Mouse (Mus musculus): Measurements from ENCODE around the gene Unc13c. TPM values are rescaled to one million over a fixed set of nuclear protein-coding genes. Genes with fewer than 3 reads are reported as not detected.

Gene Unc13c
- polyA plus RNA-seq, 1 experiment, result not detected

GRCm38 (mm10) chr9:73671656-73672212 is 297.0 kb downstream of the Unc13c start:
- H3K27me3 ChIP-seq (ENCODE audit: control insufficient read depth, insufficient read depth, low read length), result no peaks in the 10 kb centered on the region
- WGBS, result 95% methylated on average over 6 of the region's 6 CpGs
- DNase-seq, result no peak
- no peaks in the 10 kb centered on the region for H3K36me3 ChIP-seq (ENCODE audit: control insufficient read depth, insufficient read depth, low read length)
- H3K4me1 ChIP-seq (replicated peaks; ENCODE audit: control insufficient read depth, insufficient read depth, low read length), result no peaks in the 10 kb centered on the region
- no peak overlapping the region for H3K4me3 ChIP-seq (ENCODE audit: control insufficient read depth, insufficient read depth, low read length)
- TF ChIP-seq CTCF (IDR thresholded peaks at IDR 0.05; ENCODE audit: borderline replicate concordance, control insufficient read depth, extremely low read depth, insufficient read depth, low read length, poor library complexity), result no peak
- TF ChIP-seq POLR2A (IDR thresholded peaks at IDR 0.05; ENCODE audit: control insufficient read depth, extremely low read depth, insufficient read depth, low read length, poor library complexity), result no peak
- no peak overlapping the region for H3K27ac ChIP-seq (ENCODE audit: control insufficient read depth, insufficient read depth, low read length)

GRCm38 (mm10) chr9:73670040-73670439 is 298.7 kb downstream of the Unc13c start:
- H3K4me3 ChIP-seq (ENCODE audit: control insufficient read depth, insufficient read depth, low read length), result no peak overlapping the region
- TF ChIP-seq POLR2A (IDR thresholded peaks at IDR 0.05; ENCODE audit: control insufficient read depth, extremely low read depth, insufficient read depth, low read length, poor library complexity) (no peak), CTCF (IDR thresholded peaks at IDR 0.05; ENCODE audit: borderline replicate concordance, control insufficient read depth, extremely low read depth, insufficient read depth, low read length, poor library complexity) (no peak)
- 93% methylated on average over 2 of the region's 2 CpGs for WGBS
- DNase-seq, result no peak
- no peaks in the 10 kb centered on the region for H3K27me3 ChIP-seq (ENCODE audit: control insufficient read depth, insufficient read depth, low read length)
- no peak overlapping the region for H3K27ac ChIP-seq (ENCODE audit: control insufficient read depth, insufficient read depth, low read length)
- H3K36me3 ChIP-seq (ENCODE audit: control insufficient read depth, insufficient read depth, low read length), result no peaks in the 10 kb centered on the region
- H3K4me1 ChIP-seq (replicated peaks; ENCODE audit: control insufficient read depth, insufficient read depth, low read length), result no peaks in the 10 kb centered on the region

DNA sequence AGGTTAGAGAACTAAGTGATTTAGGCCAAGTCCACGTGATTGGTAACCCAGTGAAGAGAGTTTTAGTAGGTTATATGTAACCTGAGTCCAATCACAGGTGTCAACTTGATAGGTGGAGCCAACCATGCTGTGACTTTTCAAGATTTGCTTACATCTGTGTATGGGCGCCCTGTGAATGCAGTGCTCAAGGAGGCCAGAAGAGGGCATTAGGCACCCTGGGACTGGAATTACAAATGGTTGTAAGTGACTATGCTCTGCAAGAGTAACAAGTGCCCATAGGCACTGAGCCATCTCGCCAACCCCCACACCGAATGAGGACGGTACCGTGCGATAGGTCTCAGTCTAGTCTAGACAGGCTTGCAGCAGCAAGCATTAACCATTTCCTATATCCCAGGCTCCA is 305.9 kb downstream of the Unc13c start:
- 90% methylated on average over 7 of the region's 7 CpGs for WGBS
- Histone ChIP-seq H3K27ac (ENCODE audit: control insufficient read depth, insufficient read depth, low read length) (no peak overlapping the region), H3K27me3 (ENCODE audit: control insufficient read depth, insufficient read depth, low read length) (no peaks in the 10 kb centered on the region), H3K4me3 (ENCODE audit: control insufficient read depth, insufficient read depth, low read length) (no peak overlapping the region), H3K36me3 (ENCODE audit: control insufficient read depth, insufficient read depth, low read length) (no peaks in the 10 kb centered on the region), H3K4me1 (replicated peaks; ENCODE audit: control insufficient read depth, insufficient read depth, low read length) (no peaks in the 10 kb centered on the region)
- no peak for DNase-seq
- TF ChIP-seq POLR2A (IDR thresholded peaks at IDR 0.05; ENCODE audit: control insufficient read depth, extremely low read depth, insufficient read depth, low read length, poor library complexity) (no peak), CTCF (IDR thresholded peaks at IDR 0.05; ENCODE audit: borderline replicate concordance, control insufficient read depth, extremely low read depth, insufficient read depth, low read length, poor library complexity) (no peak)

- DNase-seq, result no peak
- Histone ChIP-seq H3K36me3 (ENCODE audit: control insufficient read depth, insufficient read depth, low read length) (no peaks in the 10 kb centered on the region), H3K4me3 (ENCODE audit: control insufficient read depth, insufficient read depth, low read length) (no peak overlapping the region), H3K4me1 (replicated peaks; ENCODE audit: control insufficient read depth, insufficient read depth, low read length) (no peaks in the 10 kb centered on the region), H3K27me3 (ENCODE audit: control insufficient read depth, insufficient read depth, low read length) (no peaks in the 10 kb centered on the region), H3K27ac (ENCODE audit: control insufficient read depth, insufficient read depth, low read length) (no peak overlapping the region)
- 100% methylated on average over 1 of the region's 1 CpGs for WGBS
- TF ChIP-seq POLR2A (IDR thresholded peaks at IDR 0.05; ENCODE audit: control insufficient read depth, extremely low read depth, insufficient read depth, low read length, poor library complexity), result no peak
- no peak for TF ChIP-seq CTCF (IDR thresholded peaks at IDR 0.05; ENCODE audit: borderline replicate concordance, control insufficient read depth, extremely low read depth, insufficient read depth, low read length, poor library complexity)
These were observed 319.7 kb downstream of the Unc13c start for GRCm38 (mm10) chr9:73649088-73649487.

DNA sequence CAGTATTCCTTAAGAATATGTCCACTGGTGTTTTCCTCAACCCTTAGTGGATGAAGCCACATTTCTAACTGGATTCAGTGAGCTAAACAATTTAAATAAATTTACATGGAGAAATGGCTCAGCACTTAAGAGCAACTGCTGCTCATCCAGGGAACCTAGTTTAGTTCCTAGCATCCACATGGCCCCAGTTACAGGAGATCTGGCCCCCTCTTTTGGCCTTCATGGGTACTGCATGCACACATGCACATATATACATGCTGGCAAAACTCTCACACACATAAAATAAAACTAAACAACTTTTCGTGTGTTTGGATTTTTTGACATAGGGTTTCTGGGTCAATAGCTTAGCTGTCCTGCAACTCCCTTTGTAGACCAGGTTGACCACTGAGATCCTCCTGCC is 330.6 kb downstream of the Unc13c start:
- Histone ChIP-seq H3K27ac (ENCODE audit: control insufficient read depth, insufficient read depth, low read length) (no peak overlapping the region), H3K4me3 (ENCODE audit: control insufficient read depth, insufficient read depth, low read length) (no peak overlapping the region), H3K4me1 (replicated peaks; ENCODE audit: control insufficient read depth, insufficient read depth, low read length) (no peaks in the 10 kb centered on the region), H3K36me3 (ENCODE audit: control insufficient read depth, insufficient read depth, low read length) (no peaks in the 10 kb centered on the region), H3K27me3 (ENCODE audit: control insufficient read depth, insufficient read depth, low read length) (no peaks in the 10 kb centered on the region)
- WGBS, result 93% methylated on average over 1 of the region's 1 CpGs
- TF ChIP-seq POLR2A (IDR thresholded peaks at IDR 0.05; ENCODE audit: control insufficient read depth, extremely low read depth, insufficient read depth, low read length, poor library complexity) (no peak), CTCF (IDR thresholded peaks at IDR 0.05; ENCODE audit: borderline replicate concordance, control insufficient read depth, extremely low read depth, insufficient read depth, low read length, poor library complexity) (no peak)
- DNase-seq, result no peak

- no peaks in the 10 kb centered on the region for H3K27me3 ChIP-seq (ENCODE audit: control insufficient read depth, insufficient read depth, low read length)
- H3K36me3 ChIP-seq (ENCODE audit: control insufficient read depth, insufficient read depth, low read length), result no peaks in the 10 kb centered on the region
- TF ChIP-seq POLR2A (IDR thresholded peaks at IDR 0.05; ENCODE audit: control insufficient read depth, extremely low read depth, insufficient read depth, low read length, poor library complexity) (no peak), CTCF (IDR thresholded peaks at IDR 0.05; ENCODE audit: borderline replicate concordance, control insufficient read depth, extremely low read depth, insufficient read depth, low read length, poor library complexity) (no peak)
- no peak overlapping the region for H3K27ac ChIP-seq (ENCODE audit: control insufficient read depth, insufficient read depth, low read length)
- no peak overlapping the region for H3K4me3 ChIP-seq (ENCODE audit: control insufficient read depth, insufficient read depth, low read length)
- 85% methylated on average over 1 of the region's 1 CpGs for WGBS
- no peak for DNase-seq
- H3K4me1 ChIP-seq (replicated peaks; ENCODE audit: control insufficient read depth, insufficient read depth, low read length), result no peaks in the 10 kb centered on the region
These were observed 343.6 kb downstream of the Unc13c start for GRCm38 (mm10) chr9:73625171-73625570.

GRCm38 (mm10) chr9:73612896-73613295 is 355.9 kb downstream of the Unc13c start:
- Histone ChIP-seq H3K4me3 (ENCODE audit: control insufficient read depth, insufficient read depth, low read length) (no peak overlapping the region), H3K4me1 (replicated peaks; ENCODE audit: control insufficient read depth, insufficient read depth, low read length) (no peaks in the 10 kb centered on the region), H3K27me3 (ENCODE audit: control insufficient read depth, insufficient read depth, low read length) (no peaks in the 10 kb centered on the region), H3K27ac (ENCODE audit: control insufficient read depth, insufficient read depth, low read length) (no peak overlapping the region), H3K36me3 (ENCODE audit: control insufficient read depth, insufficient read depth, low read length) (no peaks in the 10 kb centered on the region)
- WGBS, result 91% methylated on average over 4 of the region's 4 CpGs
- no peak for TF ChIP-seq POLR2A (IDR thresholded peaks at IDR 0.05; ENCODE audit: control insufficient read depth, extremely low read depth, insufficient read depth, low read length, poor library complexity)
- no peak for TF ChIP-seq CTCF (IDR thresholded peaks at IDR 0.05; ENCODE audit: borderline replicate concordance, control insufficient read depth, extremely low read depth, insufficient read depth, low read length, poor library complexity)
- DNase-seq, result no peak
